Mouse (Mus musculus): ENCODE measurements around the gene Zmiz1. TPM values are rescaled to one million over a fixed set of nuclear protein-coding genes. Genes with fewer than 3 reads are reported as not detected.

Zmiz1 gene
- polyA plus RNA-seq, 1 experiment from 2014 or later, result 12.4 TPM

- ATAC-seq, result no peak
- no peak overlapping the region for H3K9ac ChIP-seq (ENCODE audit: low read depth, low read length)
- peaks cover 16% of the 10 kb centered on the region for H3K4me1 ChIP-seq (replicated peaks; ENCODE audit: control insufficient read depth, insufficient read depth, low read length)
- peaks cover 6% of the 10 kb centered on the region for H3K36me3 ChIP-seq (ENCODE audit: control insufficient read depth, insufficient read depth)
- no peaks in the 10 kb centered on the region for H3K27me3 ChIP-seq (replicated peaks; ENCODE audit: control insufficient read depth, insufficient read depth, low read length)
- WGBS, result 52% methylated on average over 7 of the region's 7 CpGs
- no peak overlapping the region for H3K4me3 ChIP-seq (ENCODE audit: low read depth, low read length)
- H3K9me3 ChIP-seq (ENCODE audit: control insufficient read depth), result no peaks in the 10 kb centered on the region
- H3K27ac ChIP-seq (ENCODE audit: low read depth, low read length), result no peak overlapping the region
- no peak overlapping the region for H3K4me2 ChIP-seq (replicated peaks; ENCODE audit: low read depth)
- TF ChIP-seq CTCF (IDR thresholded peaks at IDR 0.05; ENCODE audit: low read depth), result no peak
These were observed 39.4 kb downstream of the Zmiz1 start for GRCm38 (mm10) chr14:25498367-25498766.

GRCm38 (mm10) chr14:25499526-25499925 is 40.5 kb downstream of the Zmiz1 start:
- ATAC-seq, result no peak
- peaks cover 12% of the 10 kb centered on the region for H3K4me1 ChIP-seq (replicated peaks; ENCODE audit: control insufficient read depth, insufficient read depth, low read length)
- H3K4me2 ChIP-seq (replicated peaks; ENCODE audit: low read depth), result no peak overlapping the region
- H3K27ac ChIP-seq (ENCODE audit: low read depth, low read length), result no peak overlapping the region; the same call in 1 of the 2 replicates
- H3K9me3 ChIP-seq (ENCODE audit: control insufficient read depth), result no peaks in the 10 kb centered on the region
- TF ChIP-seq CTCF (IDR thresholded peaks at IDR 0.05; ENCODE audit: low read depth), result no peak
- H3K27me3 ChIP-seq (replicated peaks; ENCODE audit: control insufficient read depth, insufficient read depth, low read length), result no peaks in the 10 kb centered on the region
- 72% methylated on average over 3 of the region's 3 CpGs for WGBS
- peaks cover 17% of the 10 kb centered on the region for H3K36me3 ChIP-seq (ENCODE audit: control insufficient read depth, insufficient read depth)
- H3K9ac ChIP-seq (ENCODE audit: low read depth, low read length), result no peak overlapping the region
- H3K4me3 ChIP-seq (ENCODE audit: low read depth, low read length), result no peak overlapping the region

GRCm38 (mm10) chr14:25500511-25501120 is 41.6 kb downstream of the Zmiz1 start:
- Histone ChIP-seq H3K4me3 (ENCODE audit: low read depth, low read length) (no peak overlapping the region), H3K4me2 (replicated peaks; ENCODE audit: low read depth) (no peak overlapping the region), H3K4me1 (replicated peaks; ENCODE audit: control insufficient read depth, insufficient read depth, low read length) (peaks cover 14% of the 10 kb centered on the region), H3K27me3 (replicated peaks; ENCODE audit: control insufficient read depth, insufficient read depth, low read length) (no peaks in the 10 kb centered on the region), H3K9me3 (ENCODE audit: control insufficient read depth) (no peaks in the 10 kb centered on the region), H3K27ac (ENCODE audit: low read depth, low read length) (no peak overlapping the region), H3K36me3 (ENCODE audit: control insufficient read depth, insufficient read depth) (peaks cover 23% of the 10 kb centered on the region), H3K9ac (ENCODE audit: low read depth, low read length) (no peak overlapping the region)
- TF ChIP-seq CTCF (IDR thresholded peaks at IDR 0.05; ENCODE audit: low read depth), result no peak
- 32% methylated on average over 3 of the region's 3 CpGs for WGBS
- peak; percentile 67 for ATAC-seq

GRCm38 (mm10) chr14:25501481-25501880 is 42.5 kb downstream of the Zmiz1 start:
- Histone ChIP-seq H3K4me1 (replicated peaks; ENCODE audit: control insufficient read depth, insufficient read depth, low read length) (peaks cover 5% of the 10 kb centered on the region; the same call in 1 of the 2 replicates), H3K4me2 (replicated peaks; ENCODE audit: low read depth) (no peak overlapping the region), H3K4me3 (ENCODE audit: low read depth, low read length) (no peak overlapping the region), H3K9me3 (ENCODE audit: control insufficient read depth) (no peaks in the 10 kb centered on the region), H3K9ac (ENCODE audit: low read depth, low read length) (no peak overlapping the region), H3K27me3 (replicated peaks; ENCODE audit: control insufficient read depth, insufficient read depth, low read length) (no peaks in the 10 kb centered on the region), H3K27ac (ENCODE audit: low read depth, low read length) (no peak overlapping the region), H3K36me3 (ENCODE audit: control insufficient read depth, insufficient read depth) (peaks cover 23% of the 10 kb centered on the region)
- WGBS, result 81% methylated on average over 5 of the region's 5 CpGs
- TF ChIP-seq CTCF (IDR thresholded peaks at IDR 0.05; ENCODE audit: low read depth), result no peak
- no peak for ATAC-seq

- WGBS, result 87% methylated on average over 3 of the region's 3 CpGs
- Histone ChIP-seq H3K4me1 (replicated peaks; ENCODE audit: control insufficient read depth, insufficient read depth, low read length) (peaks cover 5% of the 10 kb centered on the region; the same call in 1 of the 2 replicates), H3K27ac (ENCODE audit: low read depth, low read length) (no peak overlapping the region)
These were observed 43.4 kb downstream of the Zmiz1 start for GRCm38 (mm10) chr14:25502355-25502754.

GRCm38 (mm10) chr14:25504241-25504640 is 45.3 kb downstream of the Zmiz1 start:
- 73% methylated on average over 3 of the region's 3 CpGs for WGBS
- Histone ChIP-seq H3K4me3 (ENCODE audit: low read depth, low read length) (no peak overlapping the region), H3K4me2 (replicated peaks; ENCODE audit: low read depth) (no peak overlapping the region), H3K9ac (ENCODE audit: low read depth, low read length) (no peak overlapping the region), H3K27ac (ENCODE audit: low read depth, low read length) (0 out of 2 replicates have a peak overlapping the region, but pooled peaks have one; percentile 37), H3K4me1 (replicated peaks; ENCODE audit: control insufficient read depth, insufficient read depth, low read length) (peaks cover 9% of the 10 kb centered on the region), H3K27me3 (replicated peaks; ENCODE audit: control insufficient read depth, insufficient read depth, low read length) (no peaks in the 10 kb centered on the region), H3K9me3 (ENCODE audit: control insufficient read depth) (no peaks in the 10 kb centered on the region), H3K36me3 (ENCODE audit: control insufficient read depth, insufficient read depth) (peaks cover 26% of the 10 kb centered on the region)
- no peak for ATAC-seq
- TF ChIP-seq CTCF (IDR thresholded peaks at IDR 0.05; ENCODE audit: low read depth), result no peak

More at GRCm38 (mm10) chr14:25502355-25502754, 43.4 kb downstream of the Zmiz1 start:
- no peaks in the 10 kb centered on the region for H3K27me3 ChIP-seq (replicated peaks; ENCODE audit: control insufficient read depth, insufficient read depth, low read length)
- no peak overlapping the region for H3K4me3 ChIP-seq (ENCODE audit: low read depth, low read length)
- TF ChIP-seq CTCF (IDR thresholded peaks at IDR 0.05; ENCODE audit: low read depth), result no peak
- ATAC-seq, result no peak
- H3K36me3 ChIP-seq (ENCODE audit: control insufficient read depth, insufficient read depth), result peaks cover 23% of the 10 kb centered on the region
- H3K4me2 ChIP-seq (replicated peaks; ENCODE audit: low read depth), result no peak overlapping the region
- H3K9ac ChIP-seq (ENCODE audit: low read depth, low read length), result no peak overlapping the region
- no peaks in the 10 kb centered on the region for H3K9me3 ChIP-seq (ENCODE audit: control insufficient read depth)

Measured in intestine, postnatal 0 days (tissue).